Mouse (Mus musculus) skeletal muscle tissue, adult 2 months (tissue): Measurements from ENCODE around the gene Uggt1.
A peak's percentile ranks its signal among the peaks of the same experiment; 100 is the strongest.

Experiments used
- DNase-seq: peaks from one replicate; pipeline ENCODE4 v3.0.0-alpha.2; 2012; ENCODE audit warnings: low read depth, low spot score

Uggt1 gene

GRCm38 (mm10) chr1:36244058-36244827, at the start of gene Uggt1:
Gene Uggt1 (minus strand): TSS chr1:36244720.
- peak; percentile 90 for DNase-seq

DNA sequence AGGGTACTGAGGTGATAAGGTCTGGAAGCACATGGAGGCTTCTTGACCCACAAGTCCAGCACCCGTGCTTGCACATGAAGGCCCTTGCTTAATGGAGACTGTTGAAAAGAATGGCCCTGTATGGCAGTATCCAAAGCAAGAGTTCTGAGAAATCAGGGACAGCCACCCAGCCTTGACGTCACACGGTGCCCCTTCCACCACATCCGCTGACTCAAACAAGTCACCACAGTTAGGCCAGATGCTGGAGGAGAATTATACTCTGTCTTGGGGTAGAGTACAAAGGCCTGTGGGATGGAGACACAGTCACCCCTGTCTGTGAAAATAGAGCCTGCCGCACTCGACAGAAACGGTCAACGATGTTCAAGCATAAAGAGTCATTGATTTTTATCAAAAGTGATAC, 49.0 kb upstream of the Uggt1 start:
- no peak for DNase-seq

DNA sequence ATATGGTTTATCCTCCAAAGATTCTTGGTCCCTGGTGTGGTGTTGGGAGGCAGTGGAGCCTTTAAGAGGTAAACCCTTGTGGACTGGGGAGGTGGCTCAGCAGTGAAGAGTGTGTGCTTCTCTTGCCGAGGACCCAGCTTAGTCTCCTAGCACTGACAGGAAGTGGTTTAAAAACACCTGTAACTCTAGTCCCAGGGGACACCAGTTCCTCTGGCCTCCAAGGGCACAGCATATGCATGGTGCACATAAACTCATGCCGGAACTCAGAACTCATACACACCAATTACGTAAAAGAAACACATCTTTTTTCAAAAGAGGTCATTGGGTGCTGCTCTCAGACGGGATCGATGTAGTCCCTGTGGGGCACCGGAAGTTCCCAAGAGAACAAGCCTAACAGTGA, 37.3 kb upstream of the Uggt1 start:
- peak; percentile 29 for DNase-seq

- no peak for DNase-seq
Observed at GRCm38 (mm10) chr1:36280938-36281337, 36.4 kb upstream of the Uggt1 start.

DNA sequence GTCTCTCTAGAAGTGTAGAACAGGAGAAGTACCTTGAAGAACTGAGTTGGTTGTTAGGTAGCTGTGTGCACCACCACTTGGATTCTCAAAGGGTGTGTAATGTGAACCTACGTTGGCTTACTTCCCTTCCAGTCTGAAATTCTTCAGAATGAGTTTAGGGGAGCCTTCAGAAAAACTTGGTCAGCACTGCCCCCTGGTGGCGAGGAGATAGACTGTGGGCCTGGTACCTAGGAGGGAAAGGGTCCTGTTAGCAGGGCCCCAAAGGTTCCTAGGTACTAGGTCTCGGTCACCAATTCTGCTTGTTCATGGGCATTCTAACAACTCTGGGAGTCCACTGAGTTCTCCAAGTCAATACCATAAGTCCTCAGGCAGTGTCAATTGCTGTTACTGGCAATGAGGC, 34.7 kb upstream of the Uggt1 start:
- peak; percentile 65 for DNase-seq

DNA sequence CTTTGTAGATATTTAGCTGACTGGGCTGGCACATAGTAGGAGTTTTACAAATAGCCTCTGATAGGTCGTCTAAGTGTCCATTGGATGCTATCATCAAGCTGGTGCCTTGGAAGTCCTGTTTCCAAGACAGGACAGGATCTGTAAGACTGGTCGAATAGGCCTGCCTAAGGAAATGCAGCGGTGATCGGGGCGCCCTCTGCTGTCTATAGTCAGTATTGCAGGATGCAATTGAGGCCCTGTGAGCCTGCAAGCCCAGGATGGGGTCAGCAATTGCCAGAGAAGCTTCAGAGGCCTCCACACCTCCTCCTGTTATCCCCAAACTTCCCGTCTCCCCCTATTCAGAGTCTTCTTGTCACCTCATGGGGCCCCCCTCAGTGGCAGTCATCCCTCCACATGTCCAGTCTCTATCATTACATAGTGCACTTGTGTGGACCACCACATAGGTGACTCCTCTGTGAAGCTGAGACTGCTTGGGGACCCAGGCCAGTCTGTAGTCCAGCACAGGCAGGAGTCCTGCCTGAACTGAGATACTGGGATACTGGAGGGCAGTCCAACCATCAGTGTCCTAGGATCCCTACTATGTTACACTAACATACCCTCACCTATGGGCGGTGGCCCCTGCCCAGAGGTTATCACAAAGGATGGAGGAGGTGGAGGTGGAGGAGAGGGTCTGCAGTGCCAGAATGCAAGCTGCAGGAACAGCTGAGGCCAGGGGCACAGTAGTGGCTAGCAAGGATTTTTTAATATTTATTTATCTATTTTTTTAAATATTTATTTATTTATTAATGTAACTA, 32.9 kb upstream of the Uggt1 start:
- DNase-seq: peak; percentile 58

DNA sequence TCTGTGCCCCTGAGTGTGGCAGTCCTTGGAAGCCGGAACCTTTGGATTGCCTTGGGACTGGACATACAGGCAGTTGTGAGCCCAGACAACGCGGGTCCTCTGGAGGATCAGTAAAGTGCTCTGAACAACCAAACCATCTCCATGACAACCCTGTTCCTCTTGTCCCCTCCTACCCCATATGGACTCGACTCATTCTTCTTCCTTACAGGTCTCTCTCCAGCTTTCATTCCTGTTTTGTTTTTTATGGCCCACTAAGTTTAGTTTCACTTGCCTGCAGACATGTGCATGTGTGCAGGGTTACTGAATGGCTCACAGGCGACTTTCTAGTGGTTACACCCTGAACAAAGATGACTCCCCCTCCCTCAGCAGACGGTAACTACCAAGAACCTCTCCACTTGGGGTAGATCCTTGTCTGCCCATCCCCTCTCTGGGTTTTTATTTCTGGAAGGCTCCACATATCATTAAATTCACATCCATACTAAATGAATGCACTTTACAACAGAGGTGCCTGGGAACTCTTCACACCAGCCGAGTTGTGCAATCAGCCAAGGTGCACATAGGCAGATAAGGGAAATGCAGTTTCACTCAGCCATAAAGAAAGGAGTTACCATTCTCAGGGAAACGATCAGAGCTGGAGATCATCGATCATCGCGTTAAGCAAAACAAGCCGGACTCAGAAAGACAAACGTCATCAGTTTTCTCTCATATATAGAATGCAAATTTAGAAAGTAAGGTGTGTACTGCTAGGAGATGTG, 31.3 kb upstream of the Uggt1 start:
- no peak for DNase-seq

GRCm38 (mm10) chr1:36274455-36274854, 29.9 kb upstream of the Uggt1 start, which contains the start of gene Neurl3:
Gene Neurl3 (minus strand): TSS chr1:36274679.
- DNase-seq: no peak

- peak; percentile 67 for DNase-seq
Observed at GRCm38 (mm10) chr1:36273288-36273687, 28.8 kb upstream of the Uggt1 start.

- no peak for DNase-seq
Observed at GRCm38 (mm10) chr1:36272546-36272945, 28.0 kb upstream of the Uggt1 start.

GRCm38 (mm10) chr1:36271516-36272230, 27.2 kb upstream of the Uggt1 start:
- DNase-seq: no peak

- DNase-seq: peak; percentile 69
Observed at GRCm38 (mm10) chr1:36270666-36271065, 26.1 kb upstream of the Uggt1 start.

GRCm38 (mm10) chr1:36269121-36269795, 24.7 kb upstream of the Uggt1 start:
- DNase-seq: no peak

DNA sequence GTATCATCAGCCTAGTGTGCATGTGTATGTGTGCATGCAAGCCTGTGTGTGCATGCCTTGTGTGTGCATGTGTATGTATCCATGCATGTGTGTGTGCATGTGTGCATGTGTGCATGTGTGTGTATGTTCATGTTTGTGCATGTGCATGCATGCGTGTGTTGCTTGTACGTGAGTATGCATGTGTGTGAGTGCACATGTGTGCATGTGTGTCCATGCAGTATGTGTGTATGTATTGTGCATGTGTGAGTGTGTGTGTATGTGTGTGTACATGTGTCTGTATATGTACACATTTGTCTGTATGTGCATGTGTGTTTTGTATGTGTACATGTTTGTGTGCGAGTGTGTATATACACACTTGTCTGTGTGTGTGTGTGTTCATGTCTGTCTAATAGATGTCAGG, 23.1 kb upstream of the Uggt1 start:
- DNase-seq: no peak

- no peak for DNase-seq
Observed at GRCm38 (mm10) chr1:36266293-36266692, 21.8 kb upstream of the Uggt1 start.

DNA sequence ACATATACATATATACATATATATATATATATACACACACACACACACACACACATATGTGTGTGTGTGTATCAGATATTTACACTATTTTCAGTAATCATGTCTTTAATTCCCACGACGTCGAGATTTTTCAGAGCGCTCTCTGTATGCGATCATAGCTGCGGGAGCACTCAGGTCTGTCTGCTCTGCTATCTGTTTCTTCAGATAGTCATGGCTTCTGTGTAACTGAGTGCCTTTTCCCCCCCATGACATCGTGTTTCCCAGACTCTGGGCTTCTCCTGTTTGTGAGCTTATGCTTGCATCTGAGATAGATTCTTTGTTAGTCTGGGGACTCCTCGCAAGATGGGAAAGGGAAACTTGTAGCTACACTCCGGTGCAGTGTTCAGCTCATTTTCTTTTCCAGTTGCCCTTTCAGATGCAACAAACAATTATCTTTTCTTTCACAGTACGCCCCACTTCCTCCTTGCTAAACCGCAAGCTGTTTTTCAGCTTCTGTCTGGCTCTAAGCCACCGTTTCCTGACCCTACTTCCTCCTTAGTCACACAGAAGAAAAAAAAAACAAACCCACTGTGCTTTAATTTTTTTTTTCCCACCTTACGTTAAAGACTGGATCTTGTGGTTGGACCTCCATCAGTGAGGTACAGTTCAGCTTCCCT, 19.4 kb upstream of the Uggt1 start:
- peak; percentile 72 for DNase-seq

- no peak for DNase-seq
Observed at GRCm38 (mm10) chr1:36261708-36262504, 17.4 kb upstream of the Uggt1 start.

DNA sequence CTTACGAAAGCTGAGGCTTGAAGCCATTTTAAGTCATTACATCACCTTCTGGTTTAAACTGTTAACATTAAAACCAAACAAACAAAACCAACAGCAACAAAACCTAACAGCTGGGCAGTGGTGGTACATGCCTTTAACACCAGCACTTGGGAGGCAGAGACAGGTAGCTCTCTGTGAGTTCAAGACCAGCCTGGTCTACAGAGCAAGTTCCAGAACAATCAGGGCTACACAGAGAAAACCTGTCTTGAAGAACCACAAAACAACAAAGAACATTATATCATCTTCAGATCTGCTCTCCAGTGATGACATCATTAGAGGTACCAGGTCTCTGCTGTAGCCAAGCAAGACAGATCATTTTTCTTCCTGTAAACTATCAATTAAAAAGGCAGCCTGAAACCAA, 15.9 kb upstream of the Uggt1 start:
- DNase-seq: no peak

DNA sequence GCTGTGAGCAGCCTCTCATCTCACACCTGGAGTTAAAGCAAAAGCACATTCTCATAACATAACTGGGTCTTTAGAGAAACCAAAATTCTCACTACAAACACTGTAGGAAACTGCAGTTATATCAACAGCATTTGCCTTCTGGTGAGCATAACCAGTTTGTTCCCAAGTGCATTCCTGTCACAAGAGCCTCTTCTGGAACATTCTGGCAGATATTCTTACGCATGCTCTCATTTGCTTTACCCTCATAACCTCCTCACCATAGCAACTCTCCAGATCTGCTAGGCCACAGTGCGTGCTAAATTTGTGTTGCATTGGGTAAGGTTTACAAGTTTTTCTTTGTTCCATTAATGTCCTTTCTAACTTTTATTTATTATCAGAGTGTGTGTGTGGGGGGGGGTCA, 14.8 kb upstream of the Uggt1 start:
- DNase-seq: no peak

DNA sequence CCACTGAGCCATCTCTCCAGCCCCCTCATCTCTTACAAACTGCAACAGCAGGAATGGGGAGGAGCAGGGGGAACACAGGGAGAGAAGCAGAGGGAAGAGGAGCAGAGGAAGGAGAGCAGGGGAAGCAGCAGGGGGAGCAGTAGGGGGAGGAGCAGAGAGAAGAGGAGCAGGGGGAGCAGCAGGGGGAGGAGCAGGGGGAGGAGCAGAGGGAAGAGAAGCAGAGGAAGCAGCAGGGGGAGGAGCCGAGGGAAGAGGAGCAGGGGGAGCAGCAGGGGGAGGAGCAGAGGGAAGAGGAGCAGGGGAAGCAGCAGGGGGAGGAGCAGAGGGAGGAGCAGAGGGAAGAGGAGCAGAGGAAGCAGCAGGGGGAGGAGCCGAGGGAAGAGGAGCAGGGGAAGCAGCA, 14.1 kb upstream of the Uggt1 start:
- DNase-seq: no peak
